Mouse (Mus musculus): ENCODE measurements around the gene Csnk2a2. TPM values are rescaled to one million over a fixed set of nuclear protein-coding genes. Genes with fewer than 3 reads are reported as not detected.

Csnk2a2 gene
- polyA plus RNA-seq, 1 experiment from 2014 or later = 19.9 TPM

- H3K27ac ChIP-seq (replicated peaks; ENCODE audit: low read depth, low read length) = no peak overlapping the region
- no peaks in the 10 kb centered on the region for H3K9me3 ChIP-seq (replicated peaks; ENCODE audit: control insufficient read depth, low read length)
- no peaks in the 10 kb centered on the region for H3K27me3 ChIP-seq (ENCODE audit: control insufficient read depth, insufficient read depth, low read length)
- no peak for ATAC-seq (replicated peaks; ENCODE audit: insufficient number of reproducible peaks, low FRiP score, low TSS enrichment, low read depth)
- H3K9ac ChIP-seq (replicated peaks; ENCODE audit: low read length) = no peak overlapping the region
- no peak overlapping the region for H3K4me3 ChIP-seq (ENCODE audit: low read depth, low read length)
- no peak for DNase-seq (ENCODE audit: low spot score)
- 58% methylated on average over 5 of the region's 5 CpGs for WGBS
- no peaks in the 10 kb centered on the region; the same call in 1 of the 2 replicates for H3K4me1 ChIP-seq (ENCODE audit: control insufficient read depth, insufficient read depth, low read length)
- no peak overlapping the region for H3K4me2 ChIP-seq (ENCODE audit: low read depth, low read length)
- H3K36me3 ChIP-seq (replicated peaks; ENCODE audit: control insufficient read depth, insufficient read depth, low read depth, low read length) = no peaks in the 10 kb centered on the region
Observed at GRCm38 (mm10) chr8:95437341-95437992, 52.4 kb downstream of the Csnk2a2 start.

DNA sequence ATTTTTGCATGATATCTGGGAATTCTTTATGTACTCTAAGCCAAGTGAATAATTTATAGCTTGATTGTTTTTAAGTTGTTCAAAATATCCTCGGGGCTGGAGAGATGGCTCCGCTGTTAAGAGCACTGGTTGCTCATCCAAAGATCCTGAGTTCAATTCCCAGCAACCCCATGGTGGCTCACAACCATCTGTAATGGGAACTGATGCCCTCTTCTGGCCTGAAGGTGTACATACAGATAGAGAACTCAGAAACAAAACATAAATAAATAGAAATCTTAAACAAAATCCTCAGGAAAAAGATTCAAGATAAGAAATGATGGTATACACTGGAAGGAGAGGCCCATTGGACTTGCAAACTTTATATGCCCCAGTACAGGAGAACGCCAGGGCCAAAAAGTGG lies 53.9 kb downstream of the Csnk2a2 start:
- no peak overlapping the region for H3K4me3 ChIP-seq (ENCODE audit: low read depth, low read length)
- H3K9me3 ChIP-seq (replicated peaks; ENCODE audit: control insufficient read depth, low read length) = no peaks in the 10 kb centered on the region
- no peak overlapping the region for H3K4me2 ChIP-seq (ENCODE audit: low read depth, low read length)
- no peaks in the 10 kb centered on the region for H3K27me3 ChIP-seq (ENCODE audit: control insufficient read depth, insufficient read depth, low read length)
- WGBS = 84% methylated on average over 3 of the region's 3 CpGs
- no peak overlapping the region for H3K9ac ChIP-seq (replicated peaks; ENCODE audit: low read length)
- H3K27ac ChIP-seq (replicated peaks; ENCODE audit: low read depth, low read length) = no peak overlapping the region
- no peak for ATAC-seq (replicated peaks; ENCODE audit: insufficient number of reproducible peaks, low FRiP score, low TSS enrichment, low read depth)
- no peaks in the 10 kb centered on the region; the same call in 1 of the 2 replicates for H3K4me1 ChIP-seq (ENCODE audit: control insufficient read depth, insufficient read depth, low read length)
- no peak for DNase-seq (ENCODE audit: low spot score)
- H3K36me3 ChIP-seq (replicated peaks; ENCODE audit: control insufficient read depth, insufficient read depth, low read depth, low read length) = no peaks in the 10 kb centered on the region

DNA sequence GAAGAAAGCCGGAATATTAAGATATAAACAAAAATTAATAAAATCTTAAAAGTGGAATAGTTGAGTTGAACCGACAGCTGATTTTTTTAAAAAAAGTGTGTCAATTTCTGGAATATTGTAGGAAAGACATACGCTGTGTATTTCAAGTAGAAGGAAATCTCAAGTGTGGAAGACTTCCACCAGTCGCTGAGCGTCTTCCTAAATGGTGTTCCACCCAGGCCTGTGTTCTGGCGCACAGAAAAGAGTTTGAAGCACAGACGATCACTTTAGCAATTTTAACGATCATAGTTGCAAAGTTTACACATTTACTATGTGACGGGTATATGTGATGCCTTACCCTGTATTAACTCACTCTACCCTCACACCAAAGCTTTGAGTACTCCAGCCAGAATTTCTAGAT lies 54.4 kb downstream of the Csnk2a2 start:
- 95% methylated on average over 9 of the region's 9 CpGs for WGBS
- no peaks in the 10 kb centered on the region for H3K27me3 ChIP-seq (ENCODE audit: control insufficient read depth, insufficient read depth, low read length)
- no peaks in the 10 kb centered on the region for H3K9me3 ChIP-seq (replicated peaks; ENCODE audit: control insufficient read depth, low read length)
- no peak overlapping the region for H3K4me2 ChIP-seq (ENCODE audit: low read depth, low read length)
- no peaks in the 10 kb centered on the region; the same call in 1 of the 2 replicates for H3K4me1 ChIP-seq (ENCODE audit: control insufficient read depth, insufficient read depth, low read length)
- H3K27ac ChIP-seq (replicated peaks; ENCODE audit: low read depth, low read length) = no peak overlapping the region
- H3K9ac ChIP-seq (replicated peaks; ENCODE audit: low read length) = no peak overlapping the region
- DNase-seq (ENCODE audit: low spot score) = no peak
- no peak overlapping the region; the same call in 1 of the 2 replicates for H3K4me3 ChIP-seq (ENCODE audit: low read depth, low read length)
- no peaks in the 10 kb centered on the region for H3K36me3 ChIP-seq (replicated peaks; ENCODE audit: control insufficient read depth, insufficient read depth, low read depth, low read length)
- ATAC-seq (replicated peaks; ENCODE audit: insufficient number of reproducible peaks, low FRiP score, low TSS enrichment, low read depth) = no peak

- no peaks in the 10 kb centered on the region for H3K36me3 ChIP-seq (replicated peaks; ENCODE audit: control insufficient read depth, insufficient read depth, low read depth, low read length)
- 2% methylated on average over 45 of the region's 51 CpGs for WGBS
- H3K4me1 ChIP-seq (ENCODE audit: control insufficient read depth, insufficient read depth, low read length) = peaks cover 3% of the 10 kb centered on the region
- peak within 1 kb of the TSS; percentile 82 for H3K4me3 ChIP-seq (ENCODE audit: low read depth, low read length)
- peak; percentile 97 for ATAC-seq (replicated peaks; ENCODE audit: insufficient number of reproducible peaks, low FRiP score, low TSS enrichment, low read depth)
- no peaks in the 10 kb centered on the region for H3K9me3 ChIP-seq (replicated peaks; ENCODE audit: control insufficient read depth, low read length)
- peak within 1 kb of the TSS; percentile 89 for H3K9ac ChIP-seq (replicated peaks; ENCODE audit: low read length)
- peak within 1 kb of the TSS; percentile 62 for H3K4me2 ChIP-seq (ENCODE audit: low read depth, low read length)
- peak; percentile 100 for DNase-seq (ENCODE audit: low spot score)
- H3K27me3 ChIP-seq (ENCODE audit: control insufficient read depth, insufficient read depth, low read length) = no peaks in the 10 kb centered on the region
- H3K27ac ChIP-seq (replicated peaks; ENCODE audit: low read depth, low read length) = peak within 1 kb of the TSS; percentile 75
Observed at GRCm38 (mm10) chr8:95434686-95435439, 55.0 kb downstream of the Csnk2a2 start, which contains the start of gene Cfap20. Gene Cfap20, minus strand, starts transcription at chr8:95434869.

DNA sequence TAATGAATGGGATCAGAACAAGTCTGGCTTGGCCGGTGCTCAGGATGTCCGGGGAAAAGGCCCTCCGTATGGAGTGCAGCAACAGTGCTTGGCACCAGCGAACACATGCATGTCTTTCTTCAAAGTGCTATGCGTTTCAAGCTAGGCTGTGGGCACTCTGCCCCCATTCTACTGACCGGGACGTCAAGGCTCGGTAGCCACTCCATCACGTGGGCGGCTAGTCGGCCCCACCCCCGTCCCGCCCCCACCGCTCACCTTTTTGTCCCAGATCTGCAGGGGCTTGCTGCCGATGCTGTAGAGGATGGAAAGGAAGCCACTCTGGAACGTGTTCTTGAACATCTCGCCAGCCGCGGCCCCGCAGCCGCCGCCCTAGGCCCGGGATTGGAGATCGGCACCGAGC lies 55.6 kb downstream of the Csnk2a2 start:
- Histone ChIP-seq H3K4me2 (ENCODE audit: low read depth, low read length) (peak overlapping the region; percentile 62), H3K4me1 (ENCODE audit: control insufficient read depth, insufficient read depth, low read length) (peaks cover 3% of the 10 kb centered on the region), H3K27ac (replicated peaks; ENCODE audit: low read depth, low read length) (peak overlapping the region; percentile 75), H3K27me3 (ENCODE audit: control insufficient read depth, insufficient read depth, low read length) (no peaks in the 10 kb centered on the region), H3K9me3 (replicated peaks; ENCODE audit: control insufficient read depth, low read length) (no peaks in the 10 kb centered on the region), H3K9ac (replicated peaks; ENCODE audit: low read length) (peak overlapping the region; percentile 89), H3K36me3 (replicated peaks; ENCODE audit: control insufficient read depth, insufficient read depth, low read depth, low read length) (no peaks in the 10 kb centered on the region), H3K4me3 (ENCODE audit: low read depth, low read length) (peak overlapping the region; percentile 82)
- DNase-seq (ENCODE audit: low spot score) (peak; percentile 67), ATAC-seq (replicated peaks; ENCODE audit: insufficient number of reproducible peaks, low FRiP score, low TSS enrichment, low read depth) (no peak)
- WGBS = 0% methylated on average over 25 of the region's 25 CpGs

- peak overlapping the region; percentile 62 for H3K4me2 ChIP-seq (ENCODE audit: low read depth, low read length)
- ATAC-seq (replicated peaks; ENCODE audit: insufficient number of reproducible peaks, low FRiP score, low TSS enrichment, low read depth) (no peak), DNase-seq (ENCODE audit: low spot score) (no peak)
- H3K27me3 ChIP-seq (ENCODE audit: control insufficient read depth, insufficient read depth, low read length) = no peaks in the 10 kb centered on the region
- WGBS = 78% methylated on average over 4 of the region's 4 CpGs
- peak overlapping the region; percentile 82 for H3K4me3 ChIP-seq (ENCODE audit: low read depth, low read length)
- no peaks in the 10 kb centered on the region for H3K36me3 ChIP-seq (replicated peaks; ENCODE audit: control insufficient read depth, insufficient read depth, low read depth, low read length)
- H3K4me1 ChIP-seq (ENCODE audit: control insufficient read depth, insufficient read depth, low read length) = peaks cover 3% of the 10 kb centered on the region
- H3K27ac ChIP-seq (replicated peaks; ENCODE audit: low read depth, low read length) = no peak overlapping the region
- H3K9me3 ChIP-seq (replicated peaks; ENCODE audit: control insufficient read depth, low read length) = no peaks in the 10 kb centered on the region
- peak overlapping the region; percentile 89 for H3K9ac ChIP-seq (replicated peaks; ENCODE audit: low read length)
Observed at GRCm38 (mm10) chr8:95433124-95433523, 56.7 kb downstream of the Csnk2a2 start.

DNA sequence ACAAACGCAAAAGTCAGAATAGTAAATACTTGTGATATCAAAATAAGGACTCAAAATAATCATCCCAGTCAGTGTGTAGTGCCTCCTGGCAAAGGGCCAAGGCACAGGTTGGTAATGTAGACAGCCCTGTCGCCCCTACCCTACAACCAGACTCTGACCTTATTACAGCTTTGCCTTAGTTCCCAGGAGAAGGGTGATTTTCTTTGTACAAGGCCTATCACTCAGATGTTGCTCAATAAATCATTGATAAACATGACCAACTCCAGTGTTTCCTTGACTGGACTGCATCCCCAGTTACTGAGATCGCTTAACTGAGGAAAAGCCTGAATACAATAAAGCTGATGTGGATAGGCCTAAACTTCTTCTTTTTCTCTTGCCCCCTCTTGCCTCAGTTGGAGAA lies 57.4 kb downstream of the Csnk2a2 start:
- Histone ChIP-seq H3K27me3 (ENCODE audit: control insufficient read depth, insufficient read depth, low read length) (no peaks in the 10 kb centered on the region), H3K4me2 (ENCODE audit: low read depth, low read length) (no peak overlapping the region; the same call in 1 of the 2 replicates), H3K36me3 (replicated peaks; ENCODE audit: control insufficient read depth, insufficient read depth, low read depth, low read length) (no peaks in the 10 kb centered on the region), H3K9ac (replicated peaks; ENCODE audit: low read length) (no peak overlapping the region), H3K27ac (replicated peaks; ENCODE audit: low read depth, low read length) (no peak overlapping the region), H3K4me3 (ENCODE audit: low read depth, low read length) (no peak overlapping the region; the same call in 1 of the 2 replicates), H3K4me1 (ENCODE audit: control insufficient read depth, insufficient read depth, low read length) (peaks cover 3% of the 10 kb centered on the region), H3K9me3 (replicated peaks; ENCODE audit: control insufficient read depth, low read length) (no peaks in the 10 kb centered on the region)
- DNase-seq (ENCODE audit: low spot score) (no peak), ATAC-seq (replicated peaks; ENCODE audit: insufficient number of reproducible peaks, low FRiP score, low TSS enrichment, low read depth) (no peak)
- WGBS = 83% methylated on average over 3 of the region's 3 CpGs

DNA sequence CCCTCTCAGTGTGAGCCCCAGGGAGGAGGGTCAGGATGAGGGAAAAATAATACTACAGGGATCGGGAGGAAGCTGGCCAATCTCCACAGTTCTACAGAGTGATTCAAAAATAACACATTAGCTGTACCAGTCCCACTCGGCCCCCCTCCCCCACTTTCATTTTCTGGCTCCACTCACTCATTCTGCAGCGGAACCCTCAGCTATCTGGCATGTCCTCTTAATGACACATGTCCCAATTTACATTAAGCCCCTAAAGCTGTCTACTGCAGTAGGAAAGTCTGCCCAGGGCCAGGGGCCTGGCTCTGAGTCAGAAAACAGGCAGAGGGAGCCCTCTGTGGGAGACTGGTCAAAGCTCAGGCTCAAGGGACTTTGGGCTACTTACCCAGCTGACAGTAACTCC lies 59.9 kb downstream of the Csnk2a2 start:
- Histone ChIP-seq H3K4me1 (ENCODE audit: control insufficient read depth, insufficient read depth, low read length) (peaks cover 3% of the 10 kb centered on the region), H3K27me3 (ENCODE audit: control insufficient read depth, insufficient read depth, low read length) (no peaks in the 10 kb centered on the region), H3K36me3 (replicated peaks; ENCODE audit: control insufficient read depth, insufficient read depth, low read depth, low read length) (no peaks in the 10 kb centered on the region), H3K9me3 (replicated peaks; ENCODE audit: control insufficient read depth, low read length) (no peaks in the 10 kb centered on the region), H3K4me3 (ENCODE audit: low read depth, low read length) (no peak overlapping the region), H3K4me2 (ENCODE audit: low read depth, low read length) (0 out of 2 replicates have a peak overlapping the region, but pooled peaks have one; percentile 3), H3K9ac (replicated peaks; ENCODE audit: low read length) (no peak overlapping the region), H3K27ac (replicated peaks; ENCODE audit: low read depth, low read length) (no peak overlapping the region)
- peak; percentile 59 for DNase-seq (ENCODE audit: low spot score)
- WGBS = 31% methylated on average over 3 of the region's 3 CpGs
- 0 out of 2 replicates have a peak, but pooled peaks have one; percentile 20 for ATAC-seq (replicated peaks; ENCODE audit: insufficient number of reproducible peaks, low FRiP score, low TSS enrichment, low read depth)
